Mouse (Mus musculus) hindbrain, embryonic 12.5 days (tissue): Measurements from ENCODE around the gene Plce1. TPM values are rescaled to one million over a fixed set of nuclear protein-coding genes. Genes with fewer than 3 reads are reported as not detected.

Source experiments
- ATAC-seq: fragments of 200-750 bp; cut with Nextera tagmentation; 2 replicates; pipeline ENCODE4 v1.8.0; 2017; ENCODE audit warnings: moderate TSS enrichment; ENCODE audit not compliant: low FRiP score
- H3K27ac ChIP-seq: fragments of 300-500 bp; sonication (generic); 2 replicates; pipeline ENCODE4 v1.5.1; 2016; ENCODE audit warnings: mild to moderate bottlenecking
- H3K27me3 ChIP-seq: fragments of 300-500 bp; sonication (generic); 2 replicates; pipeline ENCODE4 v1.6.1; 2016; ENCODE audit warnings: mild to moderate bottlenecking
- H3K36me3 ChIP-seq: fragments of 300-500 bp; sonication (generic); 2 replicates; pipeline ENCODE4 v1.6.1; 2016; ENCODE audit warnings: mild to moderate bottlenecking
- H3K4me1 ChIP-seq: fragments of 300-500 bp; sonication (generic); 2 replicates; pipeline ENCODE4 v1.6.1; 2016
- H3K4me2 ChIP-seq: fragments of 300-500 bp; sonication (generic); replicated peaks from 2 replicates; pipeline ENCODE4 v1.6.1; 2016; ENCODE audit warnings: mild to moderate bottlenecking
- H3K4me3 ChIP-seq: fragments of 300-500 bp; sonication (generic); 2 replicates; pipeline ENCODE4 v1.5.1; 2016; ENCODE audit warnings: mild to moderate bottlenecking
- H3K9ac ChIP-seq: fragments of 300-500 bp; sonication (generic); 2 replicates; pipeline ENCODE4 v1.6.1; 2016; ENCODE audit warnings: mild to moderate bottlenecking, moderate library complexity
- H3K9me3 ChIP-seq: fragments of 300-500 bp; sonication (generic); replicated peaks from 2 replicates; pipeline ENCODE4 v1.6.1; 2016; ENCODE audit warnings: mild to moderate bottlenecking
- WGBS: fragments of 180-500 bp; shearing (Covaris S2); methylation state at CpG from one replicate; pipeline ENCODE4 v1.1.7; 2016; 5-methylcytosine and 5-hydroxymethylcytosine counted together
- polyA plus RNA-seq: library from polyadenylated mRNA; unstranded; fragments of >200 nt; fragmentation: Nextera tagmentation; extraction: Ambion mirVana; gene quantifications from 2 replicates; pipeline ENCODE4 v1.2.1, GENCODE M21; 2016

Plce1 gene
- polyA plus RNA-seq, 1 experiment from 2014 or later: 6.9 TPM

DNA sequence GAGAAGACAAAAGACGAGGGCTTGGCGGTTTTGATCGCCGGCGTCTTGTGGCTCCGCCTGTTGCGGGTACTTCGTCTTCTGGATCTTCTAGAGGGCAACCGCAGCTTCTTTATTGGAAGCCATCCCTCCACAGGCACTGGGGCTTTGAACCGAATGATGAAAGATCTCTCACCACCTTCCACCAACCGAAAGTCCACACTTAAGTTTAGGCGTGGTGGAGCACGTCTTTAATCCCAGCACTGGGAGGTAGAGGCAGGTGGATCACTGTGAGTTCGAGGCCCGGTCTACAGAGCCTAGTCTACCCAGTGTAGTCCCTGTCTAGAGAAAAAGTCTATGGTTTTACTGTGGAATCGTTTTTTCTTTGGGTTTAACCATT is 338.5 kb downstream of the Plce1 start:
- Histone ChIP-seq H3K9ac (peak overlapping the region; percentile 85), H3K27ac (peak overlapping the region; percentile 64), H3K27me3 (no peaks in the 10 kb centered on the region), H3K4me2 (peak overlapping the region; percentile 93), H3K4me1 (peaks cover 13% of the 10 kb centered on the region), H3K9me3 (no peaks in the 10 kb centered on the region), H3K4me3 (peak overlapping the region; percentile 83), H3K36me3 (peaks cover 18% of the 10 kb centered on the region)
- ATAC-seq: peak; percentile 78
- 15% methylated on average over 16 of the region's 16 CpGs for WGBS

DNA sequence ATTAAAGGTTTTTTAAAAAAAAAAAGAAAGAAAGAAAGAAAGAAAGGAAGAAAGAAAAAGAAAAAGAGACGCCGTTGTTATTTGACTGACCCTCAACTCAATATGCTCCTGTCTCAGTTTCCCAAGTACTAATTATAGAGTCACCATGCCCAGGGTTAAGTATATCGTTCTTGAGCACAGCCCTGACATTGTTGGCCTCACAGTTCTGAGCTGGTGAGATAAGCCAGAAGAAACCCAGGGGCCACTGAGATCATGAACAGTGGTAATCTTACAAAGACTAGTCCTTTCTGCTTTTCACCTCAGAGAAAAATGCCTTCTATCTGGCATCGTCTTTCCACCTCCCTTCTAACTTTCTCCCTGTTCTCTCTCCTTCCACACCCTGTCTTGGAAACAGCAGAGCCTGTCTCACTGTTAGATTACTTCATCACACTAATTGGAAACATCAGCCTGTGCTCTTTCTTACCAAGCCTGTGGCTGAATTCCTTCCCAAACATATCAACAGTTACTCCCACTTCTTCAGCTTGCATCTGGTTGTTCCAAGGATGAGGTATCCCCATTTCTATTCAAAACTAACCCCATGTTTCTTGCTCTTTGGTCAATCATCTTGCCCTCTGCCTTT is 339.4 kb downstream of the Plce1 start:
- WGBS: 91% methylated on average over 4 of the region's 4 CpGs
- ATAC-seq: no peak
- no peaks in the 10 kb centered on the region for H3K27me3 ChIP-seq
- no peak overlapping the region for H3K4me3 ChIP-seq
- no peaks in the 10 kb centered on the region for H3K9me3 ChIP-seq
- peaks cover 10% of the 10 kb centered on the region for H3K36me3 ChIP-seq
- H3K4me1 ChIP-seq: peaks cover 13% of the 10 kb centered on the region
- H3K4me2 ChIP-seq: no peak overlapping the region
- H3K9ac ChIP-seq: no peak overlapping the region
- no peak overlapping the region for H3K27ac ChIP-seq

DNA sequence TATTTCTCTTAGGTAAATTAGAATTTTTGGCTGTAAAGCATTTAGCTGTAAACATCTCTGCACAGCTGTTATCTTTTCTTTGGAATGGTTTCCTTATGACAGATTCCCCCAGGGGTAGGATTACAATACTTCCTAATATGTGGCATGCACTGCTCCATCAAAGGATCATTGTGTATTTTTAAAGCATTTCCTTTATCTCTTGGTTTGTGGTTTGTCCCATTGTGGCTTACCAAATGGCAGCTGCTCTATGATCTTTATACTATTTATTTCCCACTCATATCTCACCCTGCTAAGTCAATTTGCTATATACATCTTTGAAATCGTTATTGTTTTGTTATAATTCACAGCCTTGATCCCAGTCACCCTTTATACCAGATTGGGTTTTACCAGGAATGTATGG is 352.3 kb downstream of the Plce1 start:
- Histone ChIP-seq H3K4me1 (peaks cover 3% of the 10 kb centered on the region; the same call in 1 of the 2 replicates), H3K4me2 (no peak overlapping the region), H3K27me3 (no peaks in the 10 kb centered on the region), H3K36me3 (no peaks in the 10 kb centered on the region), H3K9me3 (no peaks in the 10 kb centered on the region), H3K4me3 (no peak overlapping the region), H3K27ac (no peak overlapping the region), H3K9ac (no peak overlapping the region)
- no peak for ATAC-seq
- WGBS: 60% methylated on average over 1 of the region's 1 CpGs

Other genes with a start within 250 kb of the Plce1 start
- 5.2 and 5.5 TPM in 2 replicates for gene Lgi1, start 216.6 kb upstream of the Plce1 start, polyA plus RNA-seq
- 2.8 and 2.9 TPM in 2 replicates for gene Slc35g1, start 85.1 kb upstream of the Plce1 start, polyA plus RNA-seq